Mouse (Mus musculus) c-Kit-negative CD71-positive TER-119-positive erythroid progenitor cells, embryonic 14.5 days (primary cell): ENCODE data around the gene Rchy1.

Source experiments
- DNase-seq: peaks from one replicate; pipeline ENCODE4 v3.0.0-alpha.2; 2013; ENCODE audit warnings: low read depth, low spot score

Gene Rchy1

GRCm38 (mm10) chr5:91962639-91963440, at the start of gene Rchy1:
TSS of gene Rchy1 (minus strand) at chr5:91963068.
- peak; percentile 84 for DNase-seq

DNA sequence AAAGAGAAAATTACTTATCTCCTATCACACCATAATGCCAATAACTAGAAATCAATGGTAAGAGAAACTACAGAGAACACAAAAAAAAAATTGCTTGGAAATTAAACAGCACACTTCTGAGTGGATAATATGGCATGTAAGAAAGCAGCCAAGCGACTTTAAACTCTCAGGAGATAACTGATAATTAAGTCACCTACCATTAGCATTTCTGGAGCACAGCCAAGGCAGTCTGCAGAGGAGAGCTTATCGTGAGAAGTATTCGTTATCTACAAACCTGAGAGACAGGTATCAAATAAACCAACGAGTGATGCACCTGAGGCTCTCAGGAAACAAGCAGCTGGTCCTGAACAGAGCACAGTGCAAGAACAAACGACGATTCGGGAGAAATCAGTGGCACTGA, 48.9 kb upstream of the Rchy1 start:
- no peak for DNase-seq

GRCm38 (mm10) chr5:92009827-92010226, 47.0 kb upstream of the Rchy1 start:
- no peak for DNase-seq

DNA sequence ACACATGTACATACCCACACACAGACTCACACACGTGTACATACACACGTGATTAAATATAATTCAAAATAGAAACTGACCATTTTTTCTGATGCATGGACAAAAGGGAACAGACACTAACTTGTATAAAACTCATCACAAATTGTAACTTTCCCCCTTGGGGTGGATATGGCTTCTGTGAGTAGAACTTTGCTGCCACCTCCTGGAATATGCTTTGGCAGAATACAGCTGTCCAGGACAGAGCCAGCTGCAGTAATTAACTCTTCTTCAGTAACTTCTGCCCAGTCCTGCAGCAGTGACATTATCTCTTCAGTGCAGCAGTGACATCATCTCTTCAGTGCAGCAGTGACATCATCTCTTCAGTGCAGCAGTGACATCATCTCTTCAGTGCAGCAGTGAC, 40.1 kb upstream of the Rchy1 start:
- DNase-seq, result no peak

GRCm38 (mm10) chr5:92000770-92001169, 37.9 kb upstream of the Rchy1 start:
- DNase-seq, result no peak

- no peak for DNase-seq
Measured at GRCm38 (mm10) chr5:91994546-91994945, 31.7 kb upstream of the Rchy1 start.

DNA sequence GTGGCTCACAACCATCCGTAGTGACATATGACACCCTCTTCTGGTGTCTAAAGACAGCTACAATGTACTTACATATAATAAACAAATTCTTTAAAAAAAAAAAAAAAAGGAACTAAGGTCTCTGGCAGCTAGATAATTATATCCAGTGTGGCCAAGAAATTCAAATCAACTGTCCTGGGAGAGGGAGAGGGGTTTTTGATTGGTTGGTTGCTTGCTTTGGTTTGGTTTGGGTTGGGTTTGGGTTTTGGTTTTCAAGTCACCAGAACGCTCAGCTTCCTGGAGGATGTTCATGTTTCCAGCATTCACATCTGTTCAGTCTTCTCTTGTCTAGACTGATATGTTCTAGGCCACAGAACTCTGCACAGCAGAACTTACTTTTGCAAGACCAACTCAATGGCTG, 30.2 kb upstream of the Rchy1 start:
- no peak for DNase-seq

GRCm38 (mm10) chr5:91991191-91991937, 28.5 kb upstream of the Rchy1 start:
- DNase-seq, result no peak

DNA sequence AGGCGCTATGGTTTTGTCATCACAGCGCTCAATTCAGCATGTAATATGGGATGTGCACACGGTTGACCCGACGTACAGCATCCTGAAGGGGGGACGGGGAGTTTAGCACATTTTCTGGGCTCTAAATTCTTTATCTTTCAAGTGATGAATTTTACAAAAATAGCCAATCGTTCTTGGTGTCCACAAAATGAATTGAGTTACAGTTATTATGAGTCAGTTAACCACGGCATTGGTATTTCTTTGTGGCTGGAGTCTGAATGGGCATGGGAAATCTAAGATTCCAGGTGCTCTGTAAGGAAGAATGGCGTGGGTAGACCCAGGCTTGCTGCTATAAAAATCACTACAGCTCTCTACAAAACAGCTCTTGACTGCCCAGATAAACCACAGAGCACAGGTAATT, 26.4 kb upstream of the Rchy1 start:
- no peak for DNase-seq

- DNase-seq, result no peak
Measured at GRCm38 (mm10) chr5:91987799-91988198, 24.9 kb upstream of the Rchy1 start.

GRCm38 (mm10) chr5:91987236-91987635, 24.4 kb upstream of the Rchy1 start, which contains the start of gene Odaph:
TSS of gene Odaph (plus strand) at chr5:91987475.
- no peak for DNase-seq

DNA sequence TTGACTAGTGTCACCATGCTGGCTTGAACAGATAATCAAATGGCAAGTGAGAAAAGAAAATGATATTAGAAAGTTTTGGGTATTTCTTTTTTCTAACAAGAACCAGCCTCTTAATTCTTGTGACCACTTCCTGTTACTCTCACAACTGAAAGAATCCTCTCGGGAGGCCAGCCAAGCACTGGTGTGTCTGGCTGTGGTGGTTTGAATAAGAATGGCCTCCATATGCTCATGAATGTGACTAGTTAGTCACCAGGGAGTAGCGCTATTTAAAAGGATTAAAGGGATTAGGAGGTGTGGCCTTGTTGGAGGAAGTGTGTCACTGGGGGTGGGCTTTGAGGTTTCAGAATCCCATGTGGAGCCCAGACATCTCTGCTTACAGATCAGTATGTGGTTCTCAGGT, 22.9 kb upstream of the Rchy1 start:
- no peak for DNase-seq

GRCm38 (mm10) chr5:91983490-91983889, 20.6 kb upstream of the Rchy1 start:
- no peak for DNase-seq

- no peak for DNase-seq
Measured at GRCm38 (mm10) chr5:91981176-91981840, 18.4 kb upstream of the Rchy1 start.

DNA sequence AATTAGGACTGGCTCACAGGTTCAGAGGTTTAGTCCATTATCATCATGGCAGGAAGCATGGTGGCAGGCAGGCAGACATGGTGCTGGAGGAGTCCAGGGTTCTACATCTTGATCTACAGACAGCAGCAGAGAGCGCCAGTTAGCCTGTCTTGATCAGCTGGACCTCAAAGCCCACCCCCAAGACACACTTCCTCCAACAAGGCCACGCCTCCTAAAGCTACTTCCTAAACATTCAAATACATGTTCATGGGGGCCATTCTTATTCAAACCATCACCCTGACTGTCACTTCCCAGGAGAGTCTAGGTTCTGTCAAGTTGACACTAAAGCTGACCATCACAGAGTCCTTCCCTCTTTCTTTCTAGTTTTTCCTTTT, 14.5 kb upstream of the Rchy1 start:
- DNase-seq, result no peak

GRCm38 (mm10) chr5:91976566-91977396, 13.9 kb upstream of the Rchy1 start:
- DNase-seq, result no peak

GRCm38 (mm10) chr5:91975758-91976157, 12.9 kb upstream of the Rchy1 start:
- DNase-seq, result no peak

GRCm38 (mm10) chr5:91974002-91974401, 11.1 kb upstream of the Rchy1 start:
- DNase-seq, result no peak

- no peak for DNase-seq
Measured at GRCm38 (mm10) chr5:91972046-91972445, 9.2 kb upstream of the Rchy1 start.

GRCm38 (mm10) chr5:91962259-91962638, 619 bp downstream of the Rchy1 start:
- peak; percentile 42 for DNase-seq

DNA sequence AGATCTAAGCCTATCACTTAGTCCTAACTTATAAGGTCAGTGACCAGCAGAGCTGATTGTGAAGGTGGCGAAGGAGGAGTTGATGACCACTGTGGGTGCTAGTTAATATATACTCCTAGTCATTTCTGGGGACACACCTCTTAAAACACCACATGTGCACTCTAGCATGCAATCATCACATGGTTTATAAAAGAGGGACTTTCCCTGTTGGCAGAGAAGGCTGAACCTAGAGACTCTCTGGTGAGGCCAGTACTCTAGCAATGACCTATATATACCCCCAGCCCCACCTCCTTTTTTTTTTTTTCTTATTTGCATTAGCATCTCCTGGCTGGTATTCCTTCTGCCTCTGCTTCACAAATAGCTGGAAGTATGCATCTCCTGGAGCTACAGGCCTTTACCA, 1.5 kb downstream of the Rchy1 start:
- peak; percentile 16 for DNase-seq
